Mouse (Mus musculus) cortical plate, adult 2 months (tissue): ENCODE measurements at regions not wholly inside any gene's neighbourhood (a gene's known extent, or its start where the extent isn't known, plus 50 kb on each side); places are given as distances from the start of the nearest gene placed in this dataset.

ENCODE experiments used
- H3K27ac ChIP-seq: fragments of 200-500 bp; 2 replicates; pipeline ENCODE4 v1.5.1; 2012; ENCODE audit warnings: low read length, control low read depth, inconsistent platforms; ENCODE audit not compliant: insufficient read depth
- H3K4me1 ChIP-seq: fragments of 200-500 bp; 2 replicates; pipeline ENCODE4 v1.6.1; 2011; ENCODE audit warnings: low read length; ENCODE audit not compliant: control insufficient read depth, insufficient read depth
- H3K4me3 ChIP-seq: fragments of 200-500 bp; 2 replicates; pipeline ENCODE4 v1.5.1; 2011; ENCODE audit warnings: mild to moderate bottlenecking, low read length, control low read depth; ENCODE audit not compliant: insufficient read depth
- CTCF ChIP-seq: fragments of 200-500 bp; IDR thresholded peaks from 2 replicates; pipeline ENCODE4 v1.5.1; 2011; ENCODE audit warnings: mild to moderate bottlenecking, control low read depth, low read length; ENCODE audit not compliant: insufficient read depth; ENCODE audit errors: extremely low read depth
- POLR2A ChIP-seq: fragments of 200-500 bp; IDR thresholded peaks from 2 replicates; pipeline ENCODE4 v1.6.1; 2011; ENCODE audit warnings: mild to moderate bottlenecking, low read length, control low read depth; ENCODE audit not compliant: insufficient read depth; ENCODE audit errors: extremely low read depth

GRCm38 (mm10) chr3:52215083-52215482 lies 53.1 kb upstream of the Foxo1 start:
- H3K27ac ChIP-seq = no peak overlapping the region
- no peak overlapping the region for H3K4me3 ChIP-seq
- TF ChIP-seq POLR2A (no peak), CTCF (no peak)
- peaks cover 1% of the 10 kb centered on the region; the same call in 1 of the 2 replicates for H3K4me1 ChIP-seq
